Mouse (Mus musculus) embryonic facial prominence, embryonic 15.5 days (tissue): ENCODE results near the gene Olfr1410. TPM values are rescaled to one million over a fixed set of nuclear protein-coding genes. Genes with fewer than 3 reads are reported as not detected.

ENCODE experiments used
- ATAC-seq: fragments of 200-750 bp; cut with Nextera tagmentation; 2 replicates; pipeline ENCODE4 v1.8.0; 2017; ENCODE audit warnings: low read depth, moderate TSS enrichment; ENCODE audit not compliant: insufficient number of reproducible peaks, low FRiP score, low TSS enrichment
- H3K27ac ChIP-seq: fragments of 300-500 bp; sonication (generic); replicated peaks from 2 replicates; pipeline ENCODE4 v1.5.1; 2015; ENCODE audit warnings: mild to moderate bottlenecking, inconsistent platforms
- H3K27me3 ChIP-seq: fragments of 300-500 bp; sonication (generic); 2 replicates; pipeline ENCODE4 v1.6.1; 2015; ENCODE audit warnings: inconsistent platforms
- H3K36me3 ChIP-seq: fragments of 300-500 bp; sonication (generic); 2 replicates; pipeline ENCODE4 v1.6.1; 2015; ENCODE audit warnings: mild to moderate bottlenecking, inconsistent platforms
- H3K4me1 ChIP-seq: fragments of 300-500 bp; sonication (generic); 2 replicates; pipeline ENCODE4 v1.6.1; 2015; ENCODE audit warnings: inconsistent platforms
- H3K4me2 ChIP-seq: fragments of 300-500 bp; sonication (generic); replicated peaks from 2 replicates; pipeline ENCODE4 v1.6.1; 2015; ENCODE audit warnings: mild to moderate bottlenecking, inconsistent platforms
- H3K4me3 ChIP-seq: fragments of 300-500 bp; sonication (generic); replicated peaks from 2 replicates; pipeline ENCODE4 v1.5.1; 2015; ENCODE audit warnings: mild to moderate bottlenecking, inconsistent platforms
- H3K9ac ChIP-seq: fragments of 300-500 bp; sonication (generic); 2 replicates; pipeline ENCODE4 v1.6.1; 2015; ENCODE audit warnings: inconsistent platforms
- H3K9me3 ChIP-seq: fragments of 300-500 bp; sonication (generic); replicated peaks from 2 replicates; pipeline ENCODE4 v1.6.1; 2016; ENCODE audit warnings: inconsistent platforms
- WGBS: fragments of 180-500 bp; shearing (Covaris S2); methylation state at CpG from one replicate; pipeline ENCODE4 v1.1.7; 2015; 5-methylcytosine and 5-hydroxymethylcytosine counted together
- polyA plus RNA-seq: library from polyadenylated mRNA; unstranded; fragments of >200 nt; fragmentation: Nextera tagmentation; extraction: Ambion mirVana; gene quantifications from 2 replicates; pipeline ENCODE4 v1.2.1, GENCODE M21; 2015

The Olfr1410 gene
- polyA plus RNA-seq, 1 experiment from 2014 or later, result not detected

DNA sequence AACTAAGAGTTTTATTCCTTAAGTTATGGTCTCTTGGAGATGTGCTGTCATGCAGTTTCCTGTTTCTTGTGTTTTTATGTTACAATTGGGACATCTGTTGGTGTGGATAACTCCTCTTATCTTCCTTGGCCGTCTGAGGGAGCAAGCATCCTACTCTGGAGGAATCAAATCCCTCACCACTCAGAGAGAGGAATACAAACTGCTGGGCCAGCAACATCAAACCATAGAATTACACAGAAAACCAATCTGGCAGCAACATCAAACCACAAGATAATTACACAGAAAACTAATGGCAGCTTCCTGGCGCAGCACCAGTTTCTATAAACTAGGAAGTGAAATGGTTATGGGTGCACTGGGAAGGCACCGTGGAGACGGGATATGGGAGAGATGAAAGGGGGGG lies 22.6 kb downstream of the Olfr1410 start:
- 46% methylated on average over 4 of the region's 4 CpGs for WGBS
- Histone ChIP-seq H3K4me2 (no peak overlapping the region), H3K27ac (no peak overlapping the region), H3K9me3 (no peaks in the 10 kb centered on the region), H3K4me3 (no peak overlapping the region), H3K4me1 (no peaks in the 10 kb centered on the region), H3K9ac (no peak overlapping the region), H3K36me3 (no peaks in the 10 kb centered on the region), H3K27me3 (no peaks in the 10 kb centered on the region)
- no peak for ATAC-seq

GRCm38 (mm10) chr1:92632196-92632595 lies 26.6 kb downstream of the Olfr1410 start:
- Histone ChIP-seq H3K4me2 (no peak overlapping the region), H3K27ac (no peak overlapping the region), H3K36me3 (peaks cover 13% of the 10 kb centered on the region), H3K9ac (no peak overlapping the region), H3K27me3 (no peaks in the 10 kb centered on the region), H3K9me3 (no peaks in the 10 kb centered on the region), H3K4me3 (no peak overlapping the region), H3K4me1 (no peaks in the 10 kb centered on the region)
- no peak for ATAC-seq
- WGBS, result 65% methylated on average over 5 of the region's 5 CpGs

- H3K27me3 ChIP-seq, result no peaks in the 10 kb centered on the region
- H3K4me2 ChIP-seq, result no peak overlapping the region
- ATAC-seq, result no peak
- H3K27ac ChIP-seq, result no peak overlapping the region
- H3K4me1 ChIP-seq, result no peaks in the 10 kb centered on the region
- peaks cover 20% of the 10 kb centered on the region for H3K36me3 ChIP-seq
- no peak overlapping the region for H3K9ac ChIP-seq
- no peak overlapping the region for H3K4me3 ChIP-seq
- WGBS, result 73% methylated on average over 6 of the region's 6 CpGs
- H3K9me3 ChIP-seq, result no peaks in the 10 kb centered on the region
Measured at GRCm38 (mm10) chr1:92632948-92633347, 27.4 kb downstream of the Olfr1410 start.

DNA sequence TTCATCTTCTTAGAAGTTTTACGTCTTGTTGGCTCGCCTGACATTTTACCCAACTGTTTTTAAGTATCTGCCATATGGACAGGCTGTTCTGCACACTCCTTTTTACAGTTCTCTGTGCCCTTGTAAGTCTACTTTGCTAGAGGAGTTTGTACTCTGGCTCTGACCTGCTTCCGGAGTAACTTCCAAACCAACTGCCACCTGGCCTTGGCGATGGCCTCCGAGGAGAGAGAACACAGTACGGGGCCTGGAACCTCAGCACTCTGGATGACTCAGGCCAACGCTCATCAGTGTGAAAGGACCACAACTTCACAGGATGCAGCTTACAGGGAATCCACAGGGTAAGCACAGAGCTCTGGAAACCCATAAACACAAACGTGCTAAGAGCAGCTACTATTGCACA lies 28.1 kb downstream of the Olfr1410 start:
- no peak overlapping the region for H3K4me3 ChIP-seq
- H3K4me1 ChIP-seq, result no peaks in the 10 kb centered on the region
- no peak overlapping the region for H3K27ac ChIP-seq
- no peak overlapping the region for H3K9ac ChIP-seq
- H3K27me3 ChIP-seq, result no peaks in the 10 kb centered on the region
- WGBS, result 80% methylated on average over 8 of the region's 8 CpGs
- no peak for ATAC-seq
- H3K4me2 ChIP-seq, result no peak overlapping the region
- H3K36me3 ChIP-seq, result peaks cover 28% of the 10 kb centered on the region
- no peaks in the 10 kb centered on the region for H3K9me3 ChIP-seq

DNA sequence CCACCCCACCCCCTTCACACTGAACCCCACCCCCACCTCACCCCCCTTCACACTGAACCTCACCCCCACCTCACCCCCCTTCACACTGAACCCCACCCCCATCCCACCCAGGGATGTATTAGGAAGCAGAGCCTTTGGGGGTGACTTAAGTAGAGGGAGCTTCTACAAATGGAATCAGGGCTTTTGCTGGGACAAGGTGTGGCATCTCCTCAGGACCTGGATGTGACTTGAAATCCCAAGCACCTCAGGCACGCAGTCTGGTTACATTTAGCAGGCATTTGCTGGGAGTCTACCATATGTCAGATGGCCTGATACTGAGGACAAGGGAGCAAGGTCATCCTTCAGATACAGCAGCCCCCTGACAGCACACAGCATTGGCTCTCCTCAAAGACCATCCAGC lies 29.0 kb downstream of the Olfr1410 start:
- Histone ChIP-seq H3K4me2 (no peak overlapping the region), H3K36me3 (peaks cover 34% of the 10 kb centered on the region), H3K9ac (no peak overlapping the region), H3K27me3 (no peaks in the 10 kb centered on the region), H3K4me1 (no peaks in the 10 kb centered on the region), H3K27ac (no peak overlapping the region), H3K4me3 (no peak overlapping the region), H3K9me3 (no peaks in the 10 kb centered on the region)
- no peak for ATAC-seq
- 51% methylated on average over 1 of the region's 1 CpGs for WGBS

DNA sequence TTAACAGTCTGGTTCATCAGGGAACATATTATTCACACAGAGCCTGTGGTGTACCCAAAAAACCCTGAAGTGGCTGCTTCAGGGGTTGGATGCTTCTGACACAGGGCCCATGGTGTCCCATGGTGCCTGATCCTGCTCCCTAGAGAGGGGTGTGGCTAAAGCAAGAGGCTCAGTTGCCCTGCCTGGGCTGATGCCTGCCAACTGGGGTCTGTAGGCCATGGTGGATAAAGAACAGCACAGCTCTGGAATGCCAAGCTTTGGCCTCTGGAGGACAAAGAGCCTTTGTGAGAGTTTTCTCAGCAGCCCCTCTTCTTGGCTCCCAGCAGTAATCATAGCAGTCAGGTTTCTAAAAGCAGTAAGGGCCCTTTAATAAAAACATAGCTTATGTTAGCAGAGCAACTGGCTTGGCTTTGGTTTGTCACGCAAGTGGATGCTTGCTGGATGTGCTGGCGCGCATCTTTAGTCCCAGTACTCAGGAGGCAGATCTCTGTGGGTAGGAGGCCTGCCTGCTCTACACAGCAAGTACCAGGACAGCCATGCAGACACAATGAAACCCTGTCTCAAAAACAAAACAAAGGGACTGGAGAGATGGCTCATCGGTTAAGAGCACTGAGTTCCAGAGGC lies 29.5 kb downstream of the Olfr1410 start:
- ATAC-seq, result peak; percentile 51; the same call in 1 of the 2 replicates

DNA sequence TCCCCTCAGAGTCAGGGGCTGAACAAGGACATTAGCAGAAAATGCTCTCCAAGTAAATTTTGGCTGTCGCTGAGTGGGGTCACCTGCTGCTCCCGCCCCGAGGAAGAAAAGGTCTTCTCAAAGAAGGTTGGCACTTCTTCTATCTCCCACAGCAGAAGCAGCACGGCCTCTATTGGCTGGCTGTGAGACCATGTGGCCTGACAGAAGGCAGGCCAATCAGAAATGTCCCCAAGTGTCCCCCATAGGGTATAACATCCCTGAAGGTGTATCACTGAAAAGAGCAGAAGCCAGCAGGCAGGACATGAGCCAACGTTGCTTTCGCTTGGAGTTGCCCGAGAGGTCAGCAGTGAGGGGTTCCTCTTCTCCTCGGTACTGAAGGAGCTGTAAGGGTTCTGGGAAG lies 30.4 kb downstream of the Olfr1410 start:
- Histone ChIP-seq H3K4me3 (no peak overlapping the region), H3K27me3 (no peaks in the 10 kb centered on the region), H3K9ac (no peak overlapping the region), H3K4me2 (no peak overlapping the region), H3K4me1 (peaks cover 13% of the 10 kb centered on the region), H3K36me3 (peaks cover 37% of the 10 kb centered on the region), H3K9me3 (no peaks in the 10 kb centered on the region), H3K27ac (no peak overlapping the region)
- no peak for ATAC-seq
- 85% methylated on average over 8 of the region's 8 CpGs for WGBS

More for the DNA sequence above, 29.5 kb downstream of the Olfr1410 start:
- Histone ChIP-seq H3K9ac (no peak overlapping the region), H3K4me1 (peaks cover 4% of the 10 kb centered on the region), H3K27ac (no peak overlapping the region), H3K9me3 (no peaks in the 10 kb centered on the region), H3K36me3 (peaks cover 37% of the 10 kb centered on the region), H3K4me2 (no peak overlapping the region), H3K4me3 (no peak overlapping the region), H3K27me3 (no peaks in the 10 kb centered on the region)
- 53% methylated on average over 4 of the region's 4 CpGs for WGBS

- Histone ChIP-seq H3K9ac (no peak overlapping the region), H3K4me3 (no peak overlapping the region), H3K36me3 (peaks cover 37% of the 10 kb centered on the region), H3K4me1 (peaks cover 15% of the 10 kb centered on the region), H3K4me2 (no peak overlapping the region), H3K9me3 (no peaks in the 10 kb centered on the region), H3K27ac (no peak overlapping the region), H3K27me3 (no peaks in the 10 kb centered on the region)
- no peak for ATAC-seq
- whole genome bisulfite sequencing, result 89% methylated on average over 11 of the region's 11 CpGs
Measured at GRCm38 (mm10) chr1:92636676-92637075, 31.1 kb downstream of the Olfr1410 start.

GRCm38 (mm10) chr1:92637501-92638172 lies 32.1 kb downstream of the Olfr1410 start:
- whole genome bisulfite sequencing, result 88% methylated on average over 15 of the region's 15 CpGs
- H3K27me3 ChIP-seq, result no peaks in the 10 kb centered on the region
- no peak overlapping the region for H3K4me3 ChIP-seq
- peaks cover 22% of the 10 kb centered on the region for H3K4me1 ChIP-seq
- no peak overlapping the region for H3K9ac ChIP-seq
- H3K4me2 ChIP-seq, result no peak overlapping the region
- H3K36me3 ChIP-seq, result peaks cover 37% of the 10 kb centered on the region
- H3K27ac ChIP-seq, result no peak overlapping the region
- H3K9me3 ChIP-seq, result no peaks in the 10 kb centered on the region
- no peak for ATAC-seq

DNA sequence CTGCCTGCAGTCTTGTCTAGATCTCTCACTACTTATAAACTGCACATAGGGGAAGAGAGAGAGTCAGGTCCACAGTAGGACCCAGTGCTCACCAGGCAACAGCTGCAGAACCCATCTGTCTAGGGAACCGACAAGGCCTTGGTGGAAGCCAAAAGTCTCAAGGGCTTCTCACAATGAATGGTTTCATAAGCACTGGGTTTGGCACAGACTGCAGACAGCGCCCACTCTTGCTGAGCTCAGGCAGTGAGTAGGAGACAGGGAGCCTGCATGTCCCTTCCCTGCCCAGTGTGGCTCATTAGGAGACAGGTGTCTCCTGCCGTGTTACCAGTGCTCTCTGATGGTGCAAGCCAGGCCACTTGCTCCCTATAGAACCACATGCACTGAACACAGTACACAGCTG lies 32.6 kb downstream of the Olfr1410 start:
- Histone ChIP-seq H3K4me2 (no peak overlapping the region), H3K36me3 (peaks cover 37% of the 10 kb centered on the region), H3K4me1 (peaks cover 22% of the 10 kb centered on the region), H3K4me3 (no peak overlapping the region), H3K27ac (no peak overlapping the region), H3K9ac (no peak overlapping the region), H3K9me3 (no peaks in the 10 kb centered on the region), H3K27me3 (no peaks in the 10 kb centered on the region)
- no peak for ATAC-seq
- WGBS, result 93% methylated on average over 3 of the region's 3 CpGs

- ATAC-seq, result no peak
- Histone ChIP-seq H3K9ac (no peak overlapping the region), H3K9me3 (no peaks in the 10 kb centered on the region), H3K4me1 (peaks cover 22% of the 10 kb centered on the region), H3K4me2 (no peak overlapping the region), H3K36me3 (peaks cover 37% of the 10 kb centered on the region), H3K4me3 (no peak overlapping the region), H3K27me3 (no peaks in the 10 kb centered on the region), H3K27ac (no peak overlapping the region)
- 91% methylated on average over 4 of the region's 4 CpGs for WGBS
Measured at GRCm38 (mm10) chr1:92638736-92639135, 33.2 kb downstream of the Olfr1410 start.

GRCm38 (mm10) chr1:92640393-92640792 lies 34.8 kb downstream of the Olfr1410 start:
- 78% methylated on average over 6 of the region's 6 CpGs for WGBS
- H3K4me1 ChIP-seq, result peaks cover 22% of the 10 kb centered on the region
- H3K27me3 ChIP-seq, result no peaks in the 10 kb centered on the region
- H3K27ac ChIP-seq, result no peak overlapping the region
- no peaks in the 10 kb centered on the region for H3K9me3 ChIP-seq
- peaks cover 37% of the 10 kb centered on the region for H3K36me3 ChIP-seq
- peak overlapping the region; percentile 96; the same call in 1 of the 2 replicates for H3K9ac ChIP-seq
- ATAC-seq, result no peak
- peak overlapping the region; percentile 90 for H3K4me2 ChIP-seq
- peak overlapping the region; percentile 96 for H3K4me3 ChIP-seq
